ENCODE assay signal across 8 mouse cellular contexts in the genomic region with DNA sequence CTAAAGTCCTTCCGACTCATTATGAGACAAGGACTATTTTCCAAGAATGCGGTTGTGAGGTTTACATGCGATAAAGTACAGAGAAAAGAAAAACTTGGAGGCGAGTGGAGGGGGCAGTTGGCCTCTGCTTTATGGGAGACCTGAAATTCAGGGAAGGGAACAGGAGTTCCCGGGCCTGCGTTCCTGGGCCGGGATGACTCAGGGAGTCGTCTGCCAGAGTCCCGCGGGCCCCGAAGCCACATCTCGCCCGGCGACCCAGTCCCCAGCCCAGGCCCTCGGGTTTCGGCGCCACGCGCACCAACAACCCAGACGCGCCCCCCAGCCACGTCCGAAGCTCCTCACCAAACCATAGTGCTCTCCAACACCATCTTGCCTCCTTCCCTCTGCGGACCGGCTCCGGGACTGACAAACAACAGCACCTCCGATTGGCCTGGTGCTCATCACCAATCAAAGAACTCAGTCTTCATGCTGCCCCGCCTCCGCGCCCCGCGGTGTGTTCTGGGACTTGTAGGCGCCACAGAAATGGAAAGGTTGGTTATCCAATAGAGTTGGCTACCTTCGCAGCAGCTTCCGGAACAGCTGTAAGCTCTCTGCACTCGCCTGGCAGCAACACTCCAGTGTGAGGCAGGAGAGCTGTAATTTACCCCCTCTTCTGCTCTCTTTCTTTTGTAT. TPM values are rescaled to one million over a fixed set of nuclear protein-coding genes. Genes with fewer than 3 reads are reported as not detected.
DNase-seq lines count a peak whose midpoint lies in the region; ATAC-seq and TF ChIP-seq lines count a peak whose summit lies in the region.

Gene Psmd4, minus strand, starts transcription at position 449 of the 672 bp plus-strand sequence.

- TF ChIP-seq EP300 in MEL (IDR thresholded peaks at IDR 0.05; ENCODE audit: low read depth in 1 of 2, low read length in 2 of 2) = no peak

- peak within 1 kb of the TSS; percentile 58 for H3K4me2 ChIP-seq in forebrain, postnatal 0 days (ENCODE audit: low read depth)
- H3K4me2 ChIP-seq in lung, embryonic 15.5 days = peak within 1 kb of the TSS; percentile 61

- H3K36me3 ChIP-seq in MEL (ENCODE audit: control insufficient read depth in 1 of 2, insufficient read depth in 2 of 2, low read length in 2 of 2) = peaks cover 17 to 59% of the 10 kb centered on the region in 2 experiments
- no peaks in the 10 kb centered on the region; the same call in 1 of the 2 replicates for H3K36me3 ChIP-seq in forebrain, postnatal 0 days (ENCODE audit: insufficient read depth)
- H3K36me3 ChIP-seq in lung, embryonic 15.5 days = 0 out of 2 replicates have a peak, but pooled peaks cover 3% of the 10 kb centered on the region

- peak within 1 kb of the TSS; percentile 81 for H3K9ac ChIP-seq in MEL (ENCODE audit: control insufficient read depth, low read depth, low read length, poor library complexity, severe bottlenecking)
- peak within 1 kb of the TSS; percentile 74 for H3K9ac ChIP-seq in forebrain, postnatal 0 days
- peak within 1 kb of the TSS; percentile 94 for H3K9ac ChIP-seq in lung, embryonic 15.5 days

- no peaks in the 10 kb centered on the region for H3K9me3 ChIP-seq in MEL (replicated peaks; ENCODE audit: insufficient read depth, low read length)
- no peaks in the 10 kb centered on the region for H3K9me3 ChIP-seq in forebrain, postnatal 0 days (ENCODE audit: low read length)
- no peaks in the 10 kb centered on the region for H3K9me3 ChIP-seq in lung, embryonic 15.5 days

- under 1% methylated on average over 36 of the region's 36 CpGs for WGBS in cerebellum, adult 2 months
- under 1% methylated on average over 36 of the region's 36 CpGs for WGBS in forebrain, postnatal 0 days
- under 1% methylated on average over 34 of the region's 36 CpGs for WGBS in lung, embryonic 15.5 days

- no peaks in the 10 kb centered on the region for H3K27me3 ChIP-seq in MEL (ENCODE audit: control insufficient read depth in 1 of 2, insufficient read depth in 2 of 2, low read length in 2 of 2)
- H3K27me3 ChIP-seq in cerebellum, adult 2 months (ENCODE audit: control insufficient read depth, insufficient read depth, low read length) = no peaks in the 10 kb centered on the region
- H3K27me3 ChIP-seq in forebrain, postnatal 0 days (ENCODE audit: insufficient read depth, low read length) = no peaks in the 10 kb centered on the region
- no peaks in the 10 kb centered on the region for H3K27me3 ChIP-seq in lung, embryonic 15.5 days

- H3K27ac ChIP-seq in MEL (ENCODE audit: control insufficient read depth, low read depth, low read length) = peak within 1 kb of the TSS; percentile 88
- peak within 1 kb of the TSS; percentile 35 for H3K27ac ChIP-seq in cerebellum, adult 2 months (ENCODE audit: insufficient read depth, low read length)
- H3K27ac ChIP-seq in forebrain, postnatal 0 days (ENCODE audit: low read depth, low read length) = peak within 1 kb of the TSS; percentile 71
- peak within 1 kb of the TSS; percentile 90 for H3K27ac ChIP-seq in lung, embryonic 15.5 days

- TF ChIP-seq CTCF in MEL (IDR thresholded peaks at IDR 0.05 in 2 of 3, conservative IDR thresholded peaks at IDR 0.05 in 1 of 3; ENCODE audit: control insufficient read depth in 1 of 3, insufficient read depth in 1 of 3, low read depth in 2 of 3, low read length in 3 of 3, poor library complexity in 1 of 3, severe bottlenecking in 1 of 3) = no peak
- no peak for TF ChIP-seq CTCF in cerebellum, adult 2 months (IDR thresholded peaks at IDR 0.05; ENCODE audit: borderline replicate concordance, insufficient read depth, low read depth, low read length)
- TF ChIP-seq CTCF in forebrain, postnatal 0 days (IDR thresholded peaks at IDR 0.05; ENCODE audit: low read depth) = no peak

- TF ChIP-seq POLR2A in MEL (IDR thresholded peaks at IDR 0.05; ENCODE audit: control insufficient read depth in 1 of 2, insufficient read depth in 1 of 2, low read depth in 1 of 2, low read length in 2 of 2, poor library complexity in 1 of 2) = no peak
- TF ChIP-seq POLR2A in cerebellum, adult 2 months (IDR thresholded peaks at IDR 0.05; ENCODE audit: borderline replicate concordance, insufficient read depth, low read length) = peak; percentile 98

- peaks cover 46% of the 10 kb centered on the region for H3K79me2 ChIP-seq in MEL (ENCODE audit: control insufficient read depth, insufficient read depth, low read length, poor library complexity)

- peak; percentile 100 for DNase-seq in MEL (ENCODE audit: low read depth, low spot score)
- DNase-seq in cerebellum, adult 2 months = peak; percentile 97
- peak; percentile 97 for DNase-seq in forebrain, postnatal 0 days
- peak; percentile 98 for DNase-seq in heart, postnatal 4 days
- peak; percentile 97 to 98 for DNase-seq in layer of hippocampus, adult 8-10 months (ENCODE audit: low spot score in 2 of 2)
- DNase-seq in ovary, adult 18-20 months (ENCODE audit: low spot score) = peak; percentile 95
- peak; percentile 98 for DNase-seq in thymus, postnatal 0 days (ENCODE audit: low spot score)

- peaks cover 22 to 41% of the 10 kb centered on the region in 2 experiments for H3K4me1 ChIP-seq in MEL (ENCODE audit: control insufficient read depth in 1 of 2, insufficient read depth in 2 of 2, low read length in 2 of 2)
- H3K4me1 ChIP-seq in cerebellum, adult 2 months (ENCODE audit: control insufficient read depth, insufficient read depth, low read length) = no peaks in the 10 kb centered on the region; the same call in none of the 2 replicates
- peaks cover 6% of the 10 kb centered on the region; the same call in 1 of the 2 replicates for H3K4me1 ChIP-seq in forebrain, postnatal 0 days (ENCODE audit: insufficient read depth)
- peaks cover 8% of the 10 kb centered on the region for H3K4me1 ChIP-seq in lung, embryonic 15.5 days

- H3K4me3 ChIP-seq in MEL (ENCODE audit: control insufficient read depth in 1 of 2, insufficient read depth in 1 of 2, low read depth in 2 of 2, low read length in 2 of 2) = peak within 1 kb of the TSS; percentile 77 to 80
- peak within 1 kb of the TSS; percentile 68 for H3K4me3 ChIP-seq in cerebellum, adult 2 months (replicated peaks; ENCODE audit: insufficient read depth, low read depth, low read length)
- peak within 1 kb of the TSS; percentile 86 for H3K4me3 ChIP-seq in forebrain, postnatal 0 days (ENCODE audit: low read depth, low read length)
- H3K4me3 ChIP-seq in lung, embryonic 15.5 days = peak within 1 kb of the TSS; percentile 88

- no peak for TF ChIP-seq RAD21 in MEL (IDR thresholded peaks at IDR 0.05; ENCODE audit: low read depth, low read length)

- peak; percentile 100 for ATAC-seq in forebrain, postnatal 0 days
- ATAC-seq in lung, embryonic 15.5 days (ENCODE audit: borderline replicate concordance, extremely low read depth, low FRiP score, low TSS enrichment) = peak; percentile 99

TF ChIP-seq in MEL, 35 proteins besides CTCF, POLR2A, EP300 and RAD21:
- no peak for TF ChIP-seq NRF1 (IDR thresholded peaks at IDR 0.05; ENCODE audit: insufficient read depth, low read depth, low read length, poor library complexity, severe bottlenecking)

RNA-seq across cellular contexts. Expression of gene Psmd4, which starts in this region (rescaled TPM):
- total RNA-seq in MEL (2012; rRNA removed) = 631 and 709 TPM in 2 replicates
- 100 to 1,000 TPM in 1 of 2 experiments, not detected in 1; 816 TPM for polyA plus RNA-seq in MEL (2012; ENCODE audit: insufficient read depth in 1 of 2, insufficient read length in 2 of 2, low read depth in 1 of 2, low replicate concordance in 2 of 2, missing spikeins in 1 of 2)
- 227 and 245 TPM in 2 replicates for polyA plus RNA-seq in cerebellum, adult 2 months (2012; rRNA removed)
- total RNA-seq in forebrain, postnatal 0 days (2014; rRNA removed) = 203 and 255 TPM in 2 replicates
- polyA plus RNA-seq in forebrain, postnatal 0 days (2015; fragmentation: Nextera tagmentation; extraction: Ambion mirVana) = 278 and 279 TPM in 2 replicates
- total RNA-seq in heart, postnatal 4 days (2021) = 100 to 1,000 TPM; 145 to 147 TPM
- total RNA-seq in layer of hippocampus, adult 8-10 months (2022) = 100 to 1,000 TPM; 137 to 166 (median 159) TPM
- polyA plus RNA-seq in lung, embryonic 15.5 days (2015; fragmentation: Nextera tagmentation; extraction: Ambion mirVana) = 239 and 245 TPM in 2 replicates
- 310 and 313 TPM in 2 replicates for polyA plus RNA-seq in thymus, postnatal 0 days (2015; fragmentation: Nextera tagmentation; extraction: Ambion mirVana)

Comparison
In these comparisons a context has a peak if more than half of its experiments do, and no peak if none do; other contexts are left out.
1. Peak in every context shown above with its lines: DNase-seq, ATAC-seq, H3K4me3 ChIP-seq and H3K27ac ChIP-seq.
2. H3K27ac ChIP-seq: peak in every context shown above with its lines; median percentile 90 in lung, embryonic 15.5 days; 88 in MEL; 71 in forebrain, postnatal 0 days; 35 in cerebellum, adult 2 months.